Mouse (Mus musculus): ENCODE measurements around the gene Slc41a3. TPM values are rescaled to one million over a fixed set of nuclear protein-coding genes. Genes with fewer than 3 reads are reported as not detected.
A peak's percentile ranks its signal among the peaks of the same experiment; 100 is the strongest.

Slc41a3 gene
- polyA plus RNA-seq, 1 experiment from 2014 or later = 5.8 TPM

- no peaks in the 10 kb centered on the region for H3K27me3 ChIP-seq (replicated peaks)
- no peak overlapping the region for H3K4me3 ChIP-seq
- no peak for ATAC-seq (replicated peaks)
- H3K36me3 ChIP-seq (replicated peaks) = no peaks in the 10 kb centered on the region
- peaks cover 5% of the 10 kb centered on the region; the same call in 1 of the 2 replicates for H3K4me1 ChIP-seq
- WGBS = 80% methylated on average over 12 of the region's 12 CpGs
- no peak overlapping the region for H3K27ac ChIP-seq
- no peaks in the 10 kb centered on the region for H3K9me3 ChIP-seq
- no peak overlapping the region for H3K4me2 ChIP-seq
- H3K9ac ChIP-seq = no peak overlapping the region
Observed at GRCm38 (mm10) chr6:90569736-90570383, 34.7 kb upstream of the Slc41a3 start.

GRCm38 (mm10) chr6:90570392-90570791, 34.1 kb upstream of the Slc41a3 start:
- H3K4me3 ChIP-seq = no peak overlapping the region
- H3K4me2 ChIP-seq = no peak overlapping the region
- H3K9me3 ChIP-seq = no peaks in the 10 kb centered on the region
- no peaks in the 10 kb centered on the region for H3K27me3 ChIP-seq (replicated peaks)
- H3K4me1 ChIP-seq = peaks cover under 1% of the 10 kb centered on the region; the same call in 1 of the 2 replicates
- H3K9ac ChIP-seq = no peak overlapping the region
- ATAC-seq (replicated peaks) = no peak
- whole genome bisulfite sequencing = 87% methylated on average over 8 of the region's 8 CpGs
- no peak overlapping the region for H3K27ac ChIP-seq
- H3K36me3 ChIP-seq (replicated peaks) = no peaks in the 10 kb centered on the region

GRCm38 (mm10) chr6:90575261-90575715, 29.2 kb upstream of the Slc41a3 start:
- peak; percentile 61 for ATAC-seq (replicated peaks)
- 36% methylated on average over 3 of the region's 3 CpGs for whole genome bisulfite sequencing
- H3K9me3 ChIP-seq = no peaks in the 10 kb centered on the region
- H3K4me3 ChIP-seq = no peak overlapping the region
- H3K4me1 ChIP-seq = no peaks in the 10 kb centered on the region; the same call in 1 of the 2 replicates
- H3K36me3 ChIP-seq (replicated peaks) = no peaks in the 10 kb centered on the region
- H3K27ac ChIP-seq = no peak overlapping the region
- H3K9ac ChIP-seq = no peak overlapping the region
- H3K4me2 ChIP-seq = no peak overlapping the region
- no peaks in the 10 kb centered on the region for H3K27me3 ChIP-seq (replicated peaks)

- no peak overlapping the region for H3K4me3 ChIP-seq
Observed at GRCm38 (mm10) chr6:90578174-90578573, 26.4 kb upstream of the Slc41a3 start.

GRCm38 (mm10) chr6:90582331-90582730, 22.2 kb upstream of the Slc41a3 start:
- no peak overlapping the region for H3K4me3 ChIP-seq
- no peaks in the 10 kb centered on the region for H3K9me3 ChIP-seq
- H3K9ac ChIP-seq = no peak overlapping the region
- WGBS = 81% methylated on average over 2 of the region's 2 CpGs
- no peak overlapping the region for H3K27ac ChIP-seq
- no peaks in the 10 kb centered on the region for H3K36me3 ChIP-seq (replicated peaks)
- H3K27me3 ChIP-seq (replicated peaks) = no peaks in the 10 kb centered on the region
- H3K4me1 ChIP-seq = no peaks in the 10 kb centered on the region; the same call in 1 of the 2 replicates
- H3K4me2 ChIP-seq = no peak overlapping the region
- no peak for ATAC-seq (replicated peaks)

More at GRCm38 (mm10) chr6:90578174-90578573, 26.4 kb upstream of the Slc41a3 start:
- no peak for ATAC-seq (replicated peaks)
- 44% methylated on average over 3 of the region's 3 CpGs for WGBS
- Histone ChIP-seq H3K9ac (no peak overlapping the region), H3K27me3 (replicated peaks) (no peaks in the 10 kb centered on the region), H3K36me3 (replicated peaks) (no peaks in the 10 kb centered on the region), H3K4me1 (no peaks in the 10 kb centered on the region; the same call in 1 of the 2 replicates), H3K9me3 (no peaks in the 10 kb centered on the region), H3K4me2 (no peak overlapping the region), H3K27ac (no peak overlapping the region)

- Histone ChIP-seq H3K36me3 (replicated peaks) (no peaks in the 10 kb centered on the region), H3K4me2 (no peak overlapping the region), H3K27ac (no peak overlapping the region), H3K4me1 (no peaks in the 10 kb centered on the region), H3K9ac (no peak overlapping the region), H3K4me3 (no peak overlapping the region), H3K27me3 (replicated peaks) (no peaks in the 10 kb centered on the region), H3K9me3 (no peaks in the 10 kb centered on the region)
- ATAC-seq (replicated peaks) = no peak
- WGBS = 54% methylated on average over 5 of the region's 5 CpGs
Observed at GRCm38 (mm10) chr6:90588113-90588512, 16.4 kb upstream of the Slc41a3 start.

DNA sequence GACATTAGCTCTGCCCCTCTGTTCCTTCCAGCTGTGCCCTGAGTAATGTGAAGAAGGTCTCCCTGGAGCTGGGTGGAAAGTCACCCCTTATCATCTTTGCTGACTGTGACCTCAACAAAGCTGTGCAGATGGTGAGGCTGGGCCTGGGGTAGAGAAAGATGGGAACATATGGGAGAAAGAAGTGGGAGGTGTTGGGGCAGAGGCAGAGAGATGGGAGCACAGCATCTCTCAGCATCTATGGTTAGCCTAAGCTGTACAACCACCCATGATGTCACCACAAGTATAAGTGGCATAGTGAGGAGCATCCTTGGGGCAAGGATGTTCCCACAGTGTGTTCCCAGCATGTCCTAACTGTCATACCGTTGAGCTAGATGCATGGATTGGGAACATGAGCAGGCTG, 13.8 kb upstream of the Slc41a3 start:
- H3K4me3 ChIP-seq = no peak overlapping the region
- ATAC-seq (replicated peaks) = no peak
- WGBS = 91% methylated on average over 1 of the region's 1 CpGs
- no peak overlapping the region for H3K9ac ChIP-seq
- H3K36me3 ChIP-seq (replicated peaks) = no peaks in the 10 kb centered on the region
- no peaks in the 10 kb centered on the region for H3K9me3 ChIP-seq
- H3K4me1 ChIP-seq = no peaks in the 10 kb centered on the region
- no peak overlapping the region for H3K4me2 ChIP-seq
- no peak overlapping the region for H3K27ac ChIP-seq
- no peaks in the 10 kb centered on the region for H3K27me3 ChIP-seq (replicated peaks)

GRCm38 (mm10) chr6:90594972-90595371, 9.6 kb upstream of the Slc41a3 start:
- Histone ChIP-seq H3K4me2 (no peak overlapping the region), H3K27me3 (replicated peaks) (no peaks in the 10 kb centered on the region), H3K9me3 (no peaks in the 10 kb centered on the region), H3K9ac (no peak overlapping the region), H3K36me3 (replicated peaks) (no peaks in the 10 kb centered on the region), H3K4me3 (no peak overlapping the region), H3K27ac (no peak overlapping the region), H3K4me1 (no peaks in the 10 kb centered on the region)
- 65% methylated on average over 1 of the region's 1 CpGs for WGBS
- no peak for ATAC-seq (replicated peaks)

DNA sequence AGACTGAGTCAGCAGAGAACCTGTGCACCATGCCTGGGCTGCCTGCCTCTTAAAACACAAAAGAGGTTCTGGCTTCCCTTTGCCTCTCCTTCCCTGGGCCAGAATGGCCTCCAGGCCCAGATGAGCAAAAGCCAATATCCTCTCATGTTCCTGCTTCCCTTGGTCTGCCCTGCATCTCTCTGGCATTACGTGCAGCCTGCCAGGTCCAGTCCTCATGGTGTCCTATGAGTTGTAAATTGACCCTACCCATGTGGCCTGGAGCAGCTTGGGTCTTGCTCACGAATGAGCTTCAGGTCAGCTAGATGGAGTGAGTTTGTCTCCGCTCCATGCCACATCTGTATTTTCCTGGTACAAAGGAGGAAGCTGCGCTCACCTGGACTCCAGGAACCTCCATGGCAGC, 7.5 kb upstream of the Slc41a3 start:
- 91% methylated on average over 4 of the region's 4 CpGs for WGBS
- H3K27me3 ChIP-seq (replicated peaks) = no peaks in the 10 kb centered on the region

GRCm38 (mm10) chr6:90597592-90597991, 6.9 kb upstream of the Slc41a3 start:
- H3K27ac ChIP-seq = no peak overlapping the region
- H3K4me1 ChIP-seq = no peaks in the 10 kb centered on the region
- no peak overlapping the region for H3K4me3 ChIP-seq
- ATAC-seq (replicated peaks) = no peak; the same call in 1 of the 2 replicates
- H3K4me2 ChIP-seq = no peak overlapping the region
- H3K9me3 ChIP-seq = no peaks in the 10 kb centered on the region
- WGBS = 78% methylated on average over 2 of the region's 2 CpGs
- no peak overlapping the region for H3K9ac ChIP-seq
- no peaks in the 10 kb centered on the region for H3K27me3 ChIP-seq (replicated peaks)
- no peaks in the 10 kb centered on the region for H3K36me3 ChIP-seq (replicated peaks)

More for the DNA sequence above, 7.5 kb upstream of the Slc41a3 start:
- no peak overlapping the region for H3K4me3 ChIP-seq
- H3K4me1 ChIP-seq = no peaks in the 10 kb centered on the region
- H3K4me2 ChIP-seq = no peak overlapping the region
- no peaks in the 10 kb centered on the region for H3K9me3 ChIP-seq
- H3K9ac ChIP-seq = no peak overlapping the region
- ATAC-seq (replicated peaks) = no peak
- no peak overlapping the region for H3K27ac ChIP-seq
- H3K36me3 ChIP-seq (replicated peaks) = no peaks in the 10 kb centered on the region

- Histone ChIP-seq H3K4me3 (no peak overlapping the region), H3K4me2 (no peak overlapping the region), H3K4me1 (no peaks in the 10 kb centered on the region), H3K36me3 (replicated peaks) (no peaks in the 10 kb centered on the region), H3K9ac (no peak overlapping the region), H3K27me3 (replicated peaks) (no peaks in the 10 kb centered on the region), H3K9me3 (no peaks in the 10 kb centered on the region), H3K27ac (no peak overlapping the region)
- no peak for ATAC-seq (replicated peaks)
- 87% methylated on average over 6 of the region's 6 CpGs for WGBS
Observed at GRCm38 (mm10) chr6:90598197-90598596, 6.3 kb upstream of the Slc41a3 start.

DNA sequence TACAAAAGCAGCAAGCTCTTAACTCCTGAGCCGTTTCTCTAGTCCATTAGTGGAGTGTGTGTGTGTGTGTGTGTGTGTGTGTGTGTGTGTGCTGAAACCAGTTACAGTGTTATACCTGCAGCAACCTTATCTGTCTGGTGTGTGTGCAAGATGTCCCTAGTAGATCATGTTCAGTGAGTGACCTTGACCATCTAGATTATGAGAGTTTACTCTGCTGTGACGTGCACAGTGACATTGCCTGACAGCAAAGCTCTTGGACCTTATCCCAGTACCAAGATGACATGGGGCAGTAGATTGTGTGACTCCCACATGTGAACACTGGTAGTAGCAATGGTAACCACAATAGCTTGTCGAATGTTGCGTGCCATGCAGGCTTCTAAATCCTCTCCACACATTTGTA, 4.2 kb upstream of the Slc41a3 start:
- no peak overlapping the region for H3K9ac ChIP-seq
- WGBS = 88% methylated on average over 4 of the region's 4 CpGs
- no peak for ATAC-seq (replicated peaks)

GRCm38 (mm10) chr6:90601736-90602135, 2.8 kb upstream of the Slc41a3 start:
- H3K4me1 ChIP-seq = 0 out of 2 replicates have a peak, but pooled peaks cover 10% of the 10 kb centered on the region
- H3K4me3 ChIP-seq = no peak overlapping the region
- no peak overlapping the region for H3K4me2 ChIP-seq
- no peak overlapping the region for H3K27ac ChIP-seq
- no peaks in the 10 kb centered on the region for H3K9me3 ChIP-seq
- WGBS = 64% methylated on average over 7 of the region's 7 CpGs
- H3K36me3 ChIP-seq (replicated peaks) = no peaks in the 10 kb centered on the region
- no peak overlapping the region for H3K9ac ChIP-seq
- H3K27me3 ChIP-seq (replicated peaks) = no peaks in the 10 kb centered on the region
- no peak for ATAC-seq (replicated peaks)

More for the DNA sequence above, 4.2 kb upstream of the Slc41a3 start:
- Histone ChIP-seq H3K4me3 (no peak overlapping the region), H3K9me3 (no peaks in the 10 kb centered on the region), H3K4me2 (no peak overlapping the region), H3K27me3 (replicated peaks) (no peaks in the 10 kb centered on the region), H3K36me3 (replicated peaks) (no peaks in the 10 kb centered on the region), H3K27ac (no peak overlapping the region), H3K4me1 (0 out of 2 replicates have a peak, but pooled peaks cover 6% of the 10 kb centered on the region)
